In genomic region chr3:51485347-51485746, GRCm38 (mm10) we compare ENCODE assay signal across 10 mouse cellular contexts. TPM values are rescaled to one million over a fixed set of nuclear protein-coding genes. Genes with fewer than 3 reads are reported as not detected.
DNase-seq lines count a peak whose midpoint lies in the region; ATAC-seq and TF ChIP-seq lines count a peak whose summit lies in the region.
"Had no signal": no experiment of that assay in that cellular context is flagged by ENCODE, and none has a peak within 500 bp of the region (broad histone marks: within the 10 kb centered on the region; RNA-seq: fewer than 3 reads in every experiment).

No protein-coding gene starts in this region.

- no peak overlapping the region for H3K9ac ChIP-seq in forebrain, embryonic 12.5 days
- peak overlapping the region; percentile 89 for H3K9ac ChIP-seq in limb, embryonic 12.5 days (replicated peaks)
- H3K9ac ChIP-seq in neural tube, embryonic 13.5 days = peak overlapping the region; percentile 88; the same call in 1 of the 2 replicates

- peak overlapping the region; percentile 77 for H3K4me3 ChIP-seq in layer of hippocampus, adult 2 months
- peak overlapping the region; percentile 68 for H3K4me3 ChIP-seq in forebrain, embryonic 12.5 days (replicated peaks)
- H3K4me3 ChIP-seq in limb, embryonic 12.5 days (replicated peaks) = peak overlapping the region; percentile 80
- H3K4me3 ChIP-seq in neural tube, embryonic 13.5 days = peak overlapping the region; percentile 79

- H3K27ac ChIP-seq in layer of hippocampus, adult 2 months = peak overlapping the region; percentile 97; the same call in 1 of the 2 replicates
- H3K27ac ChIP-seq in forebrain, embryonic 12.5 days = no peak overlapping the region
- no peak overlapping the region for H3K27ac ChIP-seq in limb, embryonic 12.5 days
- H3K27ac ChIP-seq in neural tube, embryonic 13.5 days (replicated peaks) = no peak overlapping the region

- peaks cover 25% of the 10 kb centered on the region for H3K4me1 ChIP-seq in forebrain, embryonic 12.5 days
- H3K4me1 ChIP-seq in limb, embryonic 12.5 days (replicated peaks) = peaks cover 21% of the 10 kb centered on the region
- H3K4me1 ChIP-seq in neural tube, embryonic 13.5 days (replicated peaks) = peaks cover 34% of the 10 kb centered on the region

- no peak for ATAC-seq in forebrain, embryonic 12.5 days (ENCODE audit: low FRiP score)
- no peak for ATAC-seq in limb, embryonic 12.5 days (ENCODE audit: insufficient number of reproducible peaks, insufficient read depth, low FRiP score, low TSS enrichment, low read depth)
- ATAC-seq in neural tube, embryonic 13.5 days (ENCODE audit: low read depth) = no peak
- no peak for ATAC-seq in inflammation-experienced regulatory T-cells, adult 6 months
- ATAC-seq: Patski had no signal

- 79% methylated on average over 4 of the region's 4 CpGs for WGBS in forebrain, embryonic 12.5 days
- WGBS in limb, embryonic 12.5 days = 66% methylated on average over 4 of the region's 4 CpGs
- 82% methylated on average over 4 of the region's 4 CpGs for WGBS in neural tube, embryonic 13.5 days

- H3K36me3 ChIP-seq in forebrain, embryonic 12.5 days (replicated peaks) = no peaks in the 10 kb centered on the region
- peaks cover 5% of the 10 kb centered on the region; the same call in 1 of the 2 replicates for H3K36me3 ChIP-seq in limb, embryonic 12.5 days
- H3K36me3 ChIP-seq in neural tube, embryonic 13.5 days = no peaks in the 10 kb centered on the region

- H3K27me3 ChIP-seq in forebrain, embryonic 12.5 days = no peaks in the 10 kb centered on the region
- no peaks in the 10 kb centered on the region for H3K27me3 ChIP-seq in limb, embryonic 12.5 days
- H3K27me3 ChIP-seq in neural tube, embryonic 13.5 days = no peaks in the 10 kb centered on the region
- H3K27me3 ChIP-seq: Patski had no signal

- peak overlapping the region; percentile 82 for H3K4me2 ChIP-seq in forebrain, embryonic 12.5 days
- H3K4me2 ChIP-seq in limb, embryonic 12.5 days = peak overlapping the region; percentile 78
- peak overlapping the region; percentile 84 for H3K4me2 ChIP-seq in neural tube, embryonic 13.5 days

- H3K9me3 ChIP-seq in forebrain, embryonic 12.5 days = no peaks in the 10 kb centered on the region
- H3K9me3 ChIP-seq in limb, embryonic 12.5 days = no peaks in the 10 kb centered on the region
- no peaks in the 10 kb centered on the region for H3K9me3 ChIP-seq in neural tube, embryonic 13.5 days

- DNase-seq in layer of hippocampus, adult 2 months (ENCODE audit: low spot score in 2 of 2) = no peak
- DNase-seq in layer of hippocampus, postnatal 14 days (ENCODE audit: low spot score in 2 of 2) = no peak
- no peak for DNase-seq in adipocyte (ENCODE audit: low spot score)
- no peak for DNase-seq in frontal cortex, postnatal 25 days (ENCODE audit: low spot score in 2 of 2)
- DNase-seq: cerebellum, postnatal 36 days had no signal

- TF ChIP-seq CTCF in layer of hippocampus, adult 2 months (conservative IDR thresholded peaks at IDR 0.05) = no peak

RNA-seq across cellular contexts. Expression of gene Rab33b, which starts 1.6 kb away (rescaled TPM):
- total RNA-seq in layer of hippocampus, adult 2 months (2021) = 10 to 100 TPM; 22.8 to 25.4 TPM
- total RNA-seq in layer of hippocampus, postnatal 14 days (2021) = 10 to 100 TPM; 24.0 to 27.1 TPM
- polyA plus RNA-seq in forebrain, embryonic 12.5 days (2016; fragmentation: Nextera tagmentation; extraction: Ambion mirVana) = 19.2 and 20.0 TPM in 2 replicates
- 23.9 and 24.2 TPM in 2 replicates for polyA plus RNA-seq in limb, embryonic 12.5 days (2016; fragmentation: Nextera tagmentation; extraction: Ambion mirVana)
- polyA plus RNA-seq in neural tube, embryonic 13.5 days (2015; fragmentation: Nextera tagmentation; extraction: Ambion mirVana) = 22.7 and 27.2 TPM in 2 replicates
- polyA plus RNA-seq in inflammation-experienced regulatory T-cells, adult 6 months (2017; shearing (Covaris generic)) = 10 to 100 TPM; 16.4 to 25.1 (median 22.3) TPM
